Mouse (Mus musculus) midbrain, embryonic 10.5 days (tissue): ENCODE measurements around the gene Fscn2. TPM values are rescaled to one million over a fixed set of nuclear protein-coding genes. Genes with fewer than 3 reads are reported as not detected.

Experiments used
- DNase-seq: peaks from one replicate; pipeline ENCODE4 v3.0.0-alpha.2; 2017; ENCODE audit warnings: low spot score
- H3K27ac ChIP-seq: fragments of 300-500 bp; sonication (generic); replicated peaks from 2 replicates; pipeline ENCODE4 v1.5.1; 2016; ENCODE audit warnings: mild to moderate bottlenecking
- H3K27me3 ChIP-seq: fragments of 300-500 bp; sonication (generic); 2 replicates; pipeline ENCODE4 v1.6.1; 2016; ENCODE audit warnings: low read depth, mild to moderate bottlenecking; ENCODE audit not compliant: poor library complexity, severe bottlenecking
- H3K36me3 ChIP-seq: fragments of 300-500 bp; sonication (generic); 2 replicates; pipeline ENCODE4 v1.6.1; 2016; ENCODE audit warnings: mild to moderate bottlenecking, moderate library complexity
- H3K4me1 ChIP-seq: fragments of 300-500 bp; sonication (generic); 2 replicates; pipeline ENCODE4 v1.6.1; 2016
- H3K4me3 ChIP-seq: fragments of 300-500 bp; sonication (generic); 2 replicates; pipeline ENCODE4 v1.5.1; 2016; ENCODE audit warnings: mild to moderate bottlenecking, moderate library complexity
- H3K9me3 ChIP-seq: fragments of 300-500 bp; sonication (generic); replicated peaks from 2 replicates; pipeline ENCODE4 v1.6.1; 2016; ENCODE audit warnings: mild to moderate bottlenecking
- WGBS: fragments of 180-500 bp; shearing (Covaris S2); methylation state at CpG from one replicate; pipeline ENCODE4 v1.1.7; 2016; 5-methylcytosine and 5-hydroxymethylcytosine counted together
- polyA plus RNA-seq: library from polyadenylated mRNA; unstranded; fragments of >200 nt; fragmentation: Nextera tagmentation; extraction: Ambion mirVana; gene quantifications from 2 replicates; pipeline ENCODE4 v1.2.1, GENCODE M21; 2016

Fscn2 gene
- polyA plus RNA-seq = 0.61 and 0.62 TPM in 2 replicates

DNA sequence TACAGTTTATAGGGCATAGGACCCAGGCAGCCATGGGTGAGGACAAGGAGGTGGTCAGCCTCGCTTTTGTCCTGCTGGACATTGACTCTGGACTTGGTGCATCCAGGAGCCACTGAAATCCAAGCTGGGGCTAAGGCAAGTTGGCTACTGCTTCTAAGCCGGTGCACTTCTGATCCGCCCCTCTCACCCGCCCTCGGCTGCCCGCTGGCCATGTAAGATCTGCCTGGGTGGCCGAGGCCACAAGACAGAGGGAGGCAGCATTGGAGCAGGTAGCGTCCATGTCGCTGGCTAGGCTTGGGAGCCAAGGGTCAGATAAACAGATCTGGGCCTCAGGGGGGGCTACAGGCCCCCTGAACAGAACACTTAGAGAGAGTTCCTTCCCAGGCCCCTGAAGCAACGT is at the start of gene Fscn2:
Gene Fscn2 (plus strand): TSS at position 240 of the 400 bp plus-strand sequence.
- Histone ChIP-seq H3K27me3 (no peaks in the 10 kb centered on the region), H3K4me1 (peaks cover 49% of the 10 kb centered on the region), H3K9me3 (no peaks in the 10 kb centered on the region), H3K27ac (peak within 1 kb of the TSS; percentile 53), H3K4me3 (peak within 1 kb of the TSS; percentile 4; the same call in 1 of the 2 replicates), H3K36me3 (no peaks in the 10 kb centered on the region)
- WGBS = 67% methylated on average over 10 of the region's 10 CpGs
- DNase-seq = no peak

DNA sequence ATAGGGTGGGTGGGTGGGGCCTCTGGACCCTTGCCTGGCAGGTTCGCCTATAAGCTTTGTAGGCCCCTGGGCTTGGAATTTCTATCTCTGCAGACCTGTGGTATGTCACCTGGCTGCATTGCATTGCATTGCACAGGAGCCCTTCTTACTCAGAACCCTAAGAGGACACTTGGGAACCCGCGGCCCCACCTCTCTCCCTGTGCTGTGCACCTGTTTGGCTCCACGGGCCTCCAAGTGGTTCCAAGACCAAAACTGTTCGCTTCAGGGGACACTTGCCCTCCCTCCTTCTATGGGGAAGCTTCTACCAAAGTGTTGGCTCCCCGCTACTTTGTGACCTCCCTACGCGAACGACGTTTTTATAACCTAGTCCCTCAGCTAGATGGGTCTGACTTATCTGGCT is 49.8 kb upstream of the Fscn2 start:
- WGBS = 45% methylated on average over 10 of the region's 10 CpGs
- Histone ChIP-seq H3K4me1 (peaks cover 74% of the 10 kb centered on the region), H3K9me3 (no peaks in the 10 kb centered on the region), H3K4me3 (peak overlapping the region; percentile 57), H3K36me3 (no peaks in the 10 kb centered on the region), H3K27ac (peak overlapping the region; percentile 96), H3K27me3 (peaks cover 16% of the 10 kb centered on the region)
- DNase-seq = no peak

DNA sequence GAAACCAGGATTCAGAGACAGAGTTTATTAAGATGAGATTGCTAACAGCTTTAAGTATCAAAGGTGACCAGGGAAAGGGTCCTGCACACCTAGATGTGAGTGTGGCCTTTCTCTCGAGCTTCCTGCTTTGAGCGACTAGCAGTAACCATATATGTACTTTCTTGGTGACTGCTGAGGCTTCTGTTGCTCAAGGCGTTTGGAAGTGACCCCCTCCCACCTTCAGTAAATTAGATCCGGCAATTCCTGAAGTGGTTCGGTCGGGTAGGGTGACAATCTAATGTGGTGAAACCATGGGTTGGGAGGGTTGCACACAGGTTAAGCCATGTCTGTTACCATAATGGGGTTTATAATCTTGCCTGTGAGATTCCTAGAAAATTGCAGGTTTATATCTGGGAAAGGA is 49.3 kb upstream of the Fscn2 start:
- DNase-seq = peak; percentile 10
- WGBS = 76% methylated on average over 6 of the region's 6 CpGs
- Histone ChIP-seq H3K4me1 (peaks cover 74% of the 10 kb centered on the region), H3K27me3 (peaks cover 11% of the 10 kb centered on the region; the same call in 1 of the 2 replicates), H3K9me3 (no peaks in the 10 kb centered on the region), H3K4me3 (0 out of 2 replicates have a peak overlapping the region, but pooled peaks have one; percentile 57), H3K36me3 (no peaks in the 10 kb centered on the region), H3K27ac (peak overlapping the region; percentile 96)

DNA sequence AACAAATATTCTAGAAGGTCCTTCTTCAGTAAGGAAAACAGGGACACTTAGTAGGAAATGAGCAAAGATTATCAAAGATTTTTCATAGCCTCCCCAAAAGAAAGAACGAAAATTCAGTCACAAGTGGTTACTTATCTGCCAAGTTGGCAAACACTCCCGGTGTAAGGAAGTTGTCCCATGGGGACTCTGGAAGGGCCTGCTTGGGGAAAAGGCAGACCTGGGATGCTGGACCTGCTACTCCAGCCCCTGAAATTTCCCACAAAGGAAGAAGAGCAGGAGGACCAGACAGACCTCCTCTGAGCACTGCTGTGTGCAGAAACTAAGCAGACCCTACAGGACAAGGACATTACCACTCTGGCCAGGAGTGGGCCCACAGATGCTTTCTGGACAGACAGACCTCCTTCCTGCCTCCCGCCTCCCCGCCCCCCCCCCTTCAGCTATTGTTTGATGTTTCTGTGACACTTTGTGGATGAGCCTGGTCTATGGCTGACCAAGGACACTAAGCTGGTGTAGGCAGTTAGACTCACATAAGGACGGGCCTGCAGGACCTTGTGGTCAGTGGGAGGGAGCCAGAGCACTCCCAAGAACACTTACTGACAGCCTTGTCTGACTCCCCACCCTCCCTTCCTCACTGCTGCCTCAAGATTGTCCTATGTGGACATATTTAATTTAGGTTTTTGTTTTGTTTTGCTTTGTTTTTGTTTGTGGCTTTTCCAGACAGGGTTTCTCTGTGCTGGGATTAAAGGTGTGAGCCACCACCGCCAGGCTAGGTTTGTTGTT is 47.2 kb upstream of the Fscn2 start:
- Histone ChIP-seq H3K4me3 (0 out of 2 replicates have a peak overlapping the region, but pooled peaks have one; percentile 66), H3K27ac (peak overlapping the region; percentile 96), H3K9me3 (no peaks in the 10 kb centered on the region), H3K27me3 (peaks cover 3% of the 10 kb centered on the region; the same call in 1 of the 2 replicates), H3K36me3 (no peaks in the 10 kb centered on the region), H3K4me1 (peaks cover 63% of the 10 kb centered on the region)
- WGBS = 49% methylated on average over 6 of the region's 6 CpGs
- DNase-seq = peak; percentile 12

DNA sequence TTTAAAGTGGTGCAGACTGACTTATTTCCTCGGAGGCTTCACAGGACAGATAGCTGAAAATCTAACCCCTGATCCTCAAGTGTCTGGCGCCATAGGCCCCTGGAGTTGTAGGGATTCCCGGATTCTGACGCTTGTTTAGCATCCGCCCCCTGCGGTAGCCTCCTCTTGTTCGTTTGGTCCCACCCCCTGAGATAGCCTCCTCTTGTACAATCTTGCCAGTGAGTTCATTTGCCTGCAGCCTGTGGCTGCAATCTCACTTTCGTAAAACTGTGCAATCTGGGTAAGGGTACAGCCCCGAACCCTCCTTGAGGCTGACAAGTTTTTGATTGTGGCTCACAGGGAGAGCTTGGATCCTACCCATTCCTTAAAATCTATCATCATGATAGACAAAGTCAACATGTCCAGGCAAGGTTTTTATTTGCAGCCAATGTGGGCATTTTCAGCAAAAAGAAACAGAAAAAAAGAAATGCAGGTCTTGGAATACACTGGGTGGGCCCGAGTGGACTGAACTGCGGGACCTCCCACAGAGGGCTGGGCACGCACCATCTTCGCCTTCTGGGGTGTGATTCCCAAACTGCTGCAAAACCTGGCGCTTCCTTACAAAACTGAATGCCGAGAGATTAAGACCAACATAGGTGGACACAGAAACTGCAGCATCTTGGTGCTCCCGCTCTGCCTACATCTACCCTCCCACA is 46.5 kb upstream of the Fscn2 start:
- H3K9me3 ChIP-seq = no peaks in the 10 kb centered on the region
- H3K27me3 ChIP-seq = no peaks in the 10 kb centered on the region
- peaks cover 63% of the 10 kb centered on the region for H3K4me1 ChIP-seq
- H3K27ac ChIP-seq = peak overlapping the region; percentile 96
- peak; percentile 9 for DNase-seq
- H3K36me3 ChIP-seq = no peaks in the 10 kb centered on the region
- 37% methylated on average over 16 of the region's 16 CpGs for WGBS
- H3K4me3 ChIP-seq = peak overlapping the region; percentile 66

DNA sequence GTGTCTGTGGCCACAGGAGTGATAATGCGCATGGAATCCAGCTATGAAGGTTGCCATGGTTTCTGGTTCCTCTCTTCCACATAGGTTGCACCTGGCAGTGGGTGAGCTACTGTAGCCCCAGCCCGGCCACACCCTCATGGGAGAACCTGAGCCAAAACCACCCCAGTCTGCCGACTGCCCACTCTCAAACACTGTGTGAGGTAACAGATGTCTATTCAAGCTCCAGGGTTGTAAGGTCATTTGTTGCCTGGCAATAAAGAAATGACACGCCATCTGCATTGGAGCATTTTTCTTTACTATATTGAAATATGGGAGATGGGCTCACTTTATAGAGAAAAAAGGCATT is 45.9 kb upstream of the Fscn2 start:
- DNase-seq = peak; percentile 28
- Histone ChIP-seq H3K9me3 (0 out of 2 replicates have a peak, but pooled peaks cover 4% of the 10 kb centered on the region), H3K36me3 (no peaks in the 10 kb centered on the region), H3K4me3 (peak overlapping the region; percentile 66), H3K4me1 (peaks cover 61% of the 10 kb centered on the region), H3K27me3 (no peaks in the 10 kb centered on the region), H3K27ac (peak overlapping the region; percentile 96)
- WGBS = 40% methylated on average over 4 of the region's 4 CpGs

DNA sequence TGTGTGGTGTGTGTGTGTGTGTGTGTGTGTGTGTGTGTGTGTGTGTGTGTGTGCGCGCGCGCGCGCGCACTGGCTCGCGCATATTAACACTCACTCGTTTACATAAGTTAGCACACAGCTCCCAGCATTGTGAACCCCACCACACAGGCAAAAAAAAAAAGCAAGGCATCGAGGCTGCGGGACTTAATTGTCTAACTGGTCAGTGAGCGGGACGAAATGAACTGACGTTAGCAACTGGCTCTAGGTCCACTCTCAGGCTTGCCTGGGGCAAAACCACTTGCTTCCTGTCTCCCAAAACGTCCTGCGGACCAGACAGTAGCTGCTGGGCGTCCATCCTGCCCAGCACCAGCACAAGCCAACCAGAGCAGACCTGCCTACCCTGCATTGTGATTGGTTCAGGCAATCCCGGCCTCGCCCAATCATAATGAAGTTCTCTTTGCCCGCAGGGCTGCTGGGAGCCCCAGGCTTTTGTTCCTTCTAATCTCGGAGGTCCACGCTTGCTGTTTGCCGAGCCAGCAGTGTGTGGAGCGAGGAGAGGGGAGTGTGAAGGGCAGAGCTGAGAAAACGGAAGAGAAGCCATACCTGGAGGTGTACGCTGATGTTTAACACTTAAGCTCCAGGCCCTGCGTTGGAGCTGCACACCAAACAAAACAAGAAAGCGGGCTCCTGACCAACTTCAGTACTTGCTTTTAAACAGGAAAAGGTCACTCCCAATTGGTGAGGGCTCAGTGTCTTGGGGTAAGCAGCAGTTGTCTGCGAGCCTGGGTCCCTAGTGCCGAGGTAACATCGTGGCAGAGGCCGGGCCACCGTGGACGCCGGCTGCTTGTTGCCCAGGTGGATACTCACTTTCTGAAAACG is 45.3 kb upstream of the Fscn2 start:
- no peaks in the 10 kb centered on the region for H3K36me3 ChIP-seq
- peak overlapping the region; percentile 96 for H3K27ac ChIP-seq
- peak; percentile 94 for DNase-seq
- H3K4me3 ChIP-seq = peak overlapping the region; percentile 66
- H3K27me3 ChIP-seq = no peaks in the 10 kb centered on the region
- 10% methylated on average over 37 of the region's 37 CpGs for WGBS
- 0 out of 2 replicates have a peak, but pooled peaks cover 4% of the 10 kb centered on the region for H3K9me3 ChIP-seq
- H3K4me1 ChIP-seq = peaks cover 54% of the 10 kb centered on the region

DNA sequence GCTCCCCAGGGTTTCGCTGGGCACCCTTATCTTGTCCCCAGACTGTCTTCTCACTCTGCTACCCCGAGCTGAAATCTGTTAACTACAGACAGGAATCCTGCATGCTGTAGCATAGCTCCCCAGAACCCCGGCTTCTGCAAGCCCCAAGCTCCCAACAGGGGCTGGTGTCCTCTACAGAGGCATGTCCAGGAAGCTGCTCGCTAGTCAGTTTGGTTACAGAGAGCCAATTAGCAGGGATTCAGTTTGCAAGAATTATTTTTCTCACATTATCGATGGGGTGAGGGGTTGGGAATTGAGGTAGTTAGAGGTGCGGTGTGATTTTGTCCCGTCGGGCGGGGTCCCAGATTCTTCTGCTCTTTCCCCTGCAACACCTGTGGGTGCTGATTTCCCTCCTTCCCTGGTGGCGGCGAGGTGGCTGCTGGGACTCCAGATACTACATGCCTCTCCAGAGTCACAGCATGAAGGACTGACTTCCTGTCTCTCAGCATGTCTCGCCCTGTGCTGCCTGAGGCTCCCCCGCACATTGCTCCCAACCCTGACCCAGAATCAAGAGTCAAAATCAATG is 44.6 kb upstream of the Fscn2 start:
- WGBS = 31% methylated on average over 13 of the region's 13 CpGs
- peak; percentile 27 for DNase-seq

DNA sequence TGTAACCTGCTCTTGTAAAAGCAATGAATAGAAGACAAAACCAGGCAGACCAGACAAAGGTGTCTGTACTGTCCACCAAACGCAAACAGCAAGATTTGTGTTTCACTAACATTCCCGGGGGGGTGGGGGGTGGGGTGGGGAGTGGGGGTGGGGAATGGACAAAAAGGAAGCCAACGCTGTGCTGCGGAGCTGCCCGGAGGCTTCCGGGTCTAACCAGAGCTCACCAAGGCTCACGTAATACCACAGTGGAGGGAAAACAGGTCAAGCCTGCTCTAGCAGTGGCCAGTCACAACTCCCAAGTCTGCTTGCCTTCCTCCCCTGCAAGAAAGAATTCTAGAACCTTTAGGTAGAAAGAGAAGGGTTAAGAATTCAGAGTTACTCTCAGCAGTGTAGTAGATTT is 43.9 kb upstream of the Fscn2 start:
- peak overlapping the region; percentile 96 for H3K27ac ChIP-seq
- H3K4me3 ChIP-seq = peak overlapping the region; percentile 66

More for the DNA sequence above, 44.6 kb upstream of the Fscn2 start:
- 0 out of 2 replicates have a peak, but pooled peaks cover 4% of the 10 kb centered on the region for H3K9me3 ChIP-seq
- H3K27me3 ChIP-seq = no peaks in the 10 kb centered on the region
- H3K4me3 ChIP-seq = peak overlapping the region; percentile 66
- peak overlapping the region; percentile 96 for H3K27ac ChIP-seq
- peaks cover 47% of the 10 kb centered on the region for H3K4me1 ChIP-seq
- no peaks in the 10 kb centered on the region for H3K36me3 ChIP-seq

DNA sequence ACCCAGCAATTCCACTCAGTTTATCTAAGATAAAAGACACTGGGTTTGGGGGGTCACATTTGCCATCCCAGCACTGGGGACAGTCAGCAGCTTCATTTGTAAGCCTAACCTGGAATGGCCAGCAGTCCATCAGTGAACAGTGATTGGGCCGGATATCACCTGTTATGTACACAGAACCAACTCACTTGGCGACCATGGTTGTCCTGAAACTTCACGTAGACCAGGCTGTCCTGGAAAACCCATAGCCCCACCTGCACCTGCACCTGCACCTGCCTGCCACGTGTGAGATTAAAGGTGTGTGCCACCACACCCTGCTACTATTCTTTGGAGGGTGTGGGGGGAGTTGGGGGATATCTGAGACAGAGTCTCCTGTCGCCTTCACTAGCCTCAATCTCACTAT is 42.0 kb upstream of the Fscn2 start:
- no peak overlapping the region for H3K4me3 ChIP-seq
- 91% methylated on average over 5 of the region's 5 CpGs for WGBS
- peak; percentile 11 for DNase-seq
- no peaks in the 10 kb centered on the region for H3K27me3 ChIP-seq
- 0 out of 2 replicates have a peak, but pooled peaks cover 4% of the 10 kb centered on the region for H3K9me3 ChIP-seq
- H3K4me1 ChIP-seq = peaks cover 34% of the 10 kb centered on the region
- H3K27ac ChIP-seq = no peak overlapping the region
- no peaks in the 10 kb centered on the region for H3K36me3 ChIP-seq

More for the DNA sequence above, 43.9 kb upstream of the Fscn2 start:
- DNase-seq = peak; percentile 11
- 0 out of 2 replicates have a peak, but pooled peaks cover 4% of the 10 kb centered on the region for H3K9me3 ChIP-seq
- no peaks in the 10 kb centered on the region for H3K27me3 ChIP-seq
- peaks cover 41% of the 10 kb centered on the region for H3K4me1 ChIP-seq
- WGBS = 78% methylated on average over 7 of the region's 7 CpGs
- no peaks in the 10 kb centered on the region for H3K36me3 ChIP-seq

DNA sequence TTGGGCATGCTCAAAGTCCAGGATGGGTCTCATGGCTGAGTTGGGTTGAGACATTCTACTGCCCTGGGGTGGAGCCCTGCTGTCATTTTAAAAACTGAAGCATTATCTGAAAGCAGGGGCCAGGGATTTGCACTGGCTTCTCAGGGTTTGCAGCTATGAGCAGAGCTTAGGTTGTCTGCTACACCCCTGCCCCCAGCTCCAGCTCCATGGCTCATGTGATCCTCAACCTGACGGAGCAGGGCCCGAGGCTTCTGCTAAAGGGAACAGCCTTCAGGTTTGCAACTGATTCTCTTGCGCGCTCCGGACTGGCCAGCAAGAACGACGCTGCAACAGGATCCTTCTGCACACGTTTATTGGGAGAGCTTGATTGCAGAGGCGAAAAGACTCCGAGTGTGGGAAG is 41.2 kb upstream of the Fscn2 start:
- 0 out of 2 replicates have a peak, but pooled peaks cover 4% of the 10 kb centered on the region for H3K9me3 ChIP-seq
- H3K4me1 ChIP-seq = peaks cover 25% of the 10 kb centered on the region
- H3K27ac ChIP-seq = no peak overlapping the region
- 97% methylated on average over 10 of the region's 10 CpGs for WGBS
- H3K36me3 ChIP-seq = no peaks in the 10 kb centered on the region
- no peaks in the 10 kb centered on the region for H3K27me3 ChIP-seq
- no peak for DNase-seq
- no peak overlapping the region for H3K4me3 ChIP-seq
